Mouse (Mus musculus) liver, postnatal 0 days (tissue): ENCODE data around the gene Ddc.

Source experiments
- CTCF ChIP-seq: sonication (generic); IDR thresholded peaks from 2 replicates; pipeline ENCODE4 v1.5.1; 2016; ENCODE audit warnings: antibody characterized with exemption, low read depth
- EP300 ChIP-seq: IDR thresholded peaks from 2 replicates; pipeline ENCODE4 v1.6.1; 2016; ENCODE audit warnings: antibody characterized with exemption, low read depth, mild to moderate bottlenecking

DNA sequence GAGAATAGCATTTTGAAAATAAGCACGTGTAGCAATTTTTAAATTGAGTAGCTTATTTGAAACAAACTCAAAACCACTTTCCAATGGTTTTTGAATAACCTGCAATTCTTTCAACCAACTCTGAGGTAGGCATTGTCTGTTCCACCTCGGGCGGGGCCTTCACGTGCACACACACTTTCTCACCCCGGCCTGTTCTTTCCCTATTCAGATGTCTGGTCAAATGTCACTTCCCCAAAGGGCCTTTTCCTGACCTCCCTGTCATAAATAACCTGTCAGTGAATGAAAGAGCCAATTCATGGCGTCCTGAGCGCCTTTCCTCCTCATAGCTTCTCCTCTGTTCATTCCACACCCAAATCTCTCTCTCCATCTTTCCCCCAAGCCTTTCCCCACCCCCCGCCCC is 64.8 kb downstream of the Ddc start:
- TF ChIP-seq CTCF (no peak), EP300 (no peak)
